Mouse (Mus musculus): ENCODE results near the gene Tbc1d1. TPM values are rescaled to one million over a fixed set of nuclear protein-coding genes. Genes with fewer than 3 reads are reported as not detected.
A peak's percentile ranks its signal among the peaks of the same experiment; 100 is the strongest.

Gene Tbc1d1
- total RNA-seq, 1 experiment from 2014 or later, result 14.7 TPM

- no peak for DNase-seq
Measured at GRCm38 (mm10) chr5:64238894-64239652, 83.0 kb downstream of the Tbc1d1 start.

- peak; percentile 46 for DNase-seq
Measured at GRCm38 (mm10) chr5:64240941-64241682, 85.0 kb downstream of the Tbc1d1 start.

- DNase-seq, result no peak
Measured at GRCm38 (mm10) chr5:64241867-64242266, 85.8 kb downstream of the Tbc1d1 start.

GRCm38 (mm10) chr5:64242795-64243455 lies 86.8 kb downstream of the Tbc1d1 start:
- DNase-seq, result no peak

GRCm38 (mm10) chr5:64243666-64244065 lies 87.6 kb downstream of the Tbc1d1 start:
- no peak for DNase-seq

GRCm38 (mm10) chr5:64244283-64244682 lies 88.2 kb downstream of the Tbc1d1 start:
- DNase-seq, result no peak

- no peak for DNase-seq
Measured at GRCm38 (mm10) chr5:64244745-64245144, 88.6 kb downstream of the Tbc1d1 start.

GRCm38 (mm10) chr5:64251435-64251834 lies 95.3 kb downstream of the Tbc1d1 start:
- DNase-seq, result no peak

- no peak for DNase-seq
Measured at GRCm38 (mm10) chr5:64254278-64254677, 98.2 kb downstream of the Tbc1d1 start.

- no peak for DNase-seq
Measured at GRCm38 (mm10) chr5:64254988-64255387, 98.9 kb downstream of the Tbc1d1 start.

GRCm38 (mm10) chr5:64263348-64263747 lies 107.2 kb downstream of the Tbc1d1 start:
- no peak for DNase-seq

- DNase-seq, result no peak
Measured at GRCm38 (mm10) chr5:64263898-64264478, 107.9 kb downstream of the Tbc1d1 start.

- peak; percentile 51 for DNase-seq
Measured at GRCm38 (mm10) chr5:64265145-64265544, 109.0 kb downstream of the Tbc1d1 start.

GRCm38 (mm10) chr5:64265906-64266305 lies 109.8 kb downstream of the Tbc1d1 start:
- DNase-seq, result no peak

GRCm38 (mm10) chr5:64266534-64266933 lies 110.4 kb downstream of the Tbc1d1 start:
- DNase-seq, result no peak

GRCm38 (mm10) chr5:64267279-64267678 lies 111.2 kb downstream of the Tbc1d1 start:
- DNase-seq, result no peak

GRCm38 (mm10) chr5:64269669-64270068 lies 113.6 kb downstream of the Tbc1d1 start:
- no peak for DNase-seq

- no peak for DNase-seq
Measured at GRCm38 (mm10) chr5:64273517-64273916, 117.4 kb downstream of the Tbc1d1 start.

- peak; percentile 32 for DNase-seq
Measured at GRCm38 (mm10) chr5:64274296-64274695, 118.2 kb downstream of the Tbc1d1 start.

GRCm38 (mm10) chr5:64274738-64275451 lies 118.8 kb downstream of the Tbc1d1 start:
- DNase-seq, result peak; percentile 76

GRCm38 (mm10) chr5:64277646-64278191 lies 121.6 kb downstream of the Tbc1d1 start:
- no peak for DNase-seq

- no peak for DNase-seq
Measured at GRCm38 (mm10) chr5:64279668-64280067, 123.6 kb downstream of the Tbc1d1 start.
